Mouse (Mus musculus) kidney, embryonic 14.5 days (tissue): ENCODE measurements around the gene Eprs. TPM values are rescaled to one million over a fixed set of nuclear protein-coding genes. Genes with fewer than 3 reads are reported as not detected.

Experiments
- ATAC-seq: fragments of 200-750 bp; cut with Nextera tagmentation; 2 replicates; pipeline ENCODE4 v1.8.0; 2017; ENCODE audit warnings: moderate number of reproducible peaks, mild to moderate bottlenecking, moderate TSS enrichment, moderate library complexity; ENCODE audit not compliant: low FRiP score, low TSS enrichment
- H3K27ac ChIP-seq: fragments of 300-500 bp; sonication (generic); 2 replicates; pipeline ENCODE4 v1.5.1; 2014; ENCODE audit warnings: low read depth, mild to moderate bottlenecking, low read length, moderate library complexity, mixed read lengths
- H3K27me3 ChIP-seq: fragments of 300-500 bp; sonication (generic); 2 replicates; pipeline ENCODE4 v1.6.1; 2014; ENCODE audit warnings: mild to moderate bottlenecking, low read length; ENCODE audit not compliant: control insufficient read depth, insufficient read depth
- H3K36me3 ChIP-seq: fragments of 300-500 bp; sonication (generic); 2 replicates; pipeline ENCODE4 v1.6.1; 2014; ENCODE audit warnings: low read length, mixed read lengths; ENCODE audit not compliant: control insufficient read depth, insufficient read depth
- H3K4me1 ChIP-seq: fragments of 300-500 bp; sonication (generic); 2 replicates; pipeline ENCODE4 v1.6.1; 2014; ENCODE audit warnings: low read length, mixed read lengths; ENCODE audit not compliant: control insufficient read depth, insufficient read depth
- H3K4me2 ChIP-seq: fragments of 300-500 bp; sonication (generic); replicated peaks from 2 replicates; pipeline ENCODE4 v1.6.1; 2014; ENCODE audit warnings: low read depth, mild to moderate bottlenecking, low read length
- H3K4me3 ChIP-seq: fragments of 300-500 bp; sonication (generic); 2 replicates; pipeline ENCODE4 v1.5.1; 2014; ENCODE audit warnings: mild to moderate bottlenecking, low read length
- H3K9ac ChIP-seq: fragments of 300-500 bp; sonication (generic); 2 replicates; pipeline ENCODE4 v1.6.1; 2014; ENCODE audit warnings: low read depth, mild to moderate bottlenecking, low read length, moderate library complexity
- H3K9me3 ChIP-seq: fragments of 300-500 bp; sonication (generic); 2 replicates; pipeline ENCODE4 v1.6.1; 2016; ENCODE audit warnings: low read length; ENCODE audit not compliant: control insufficient read depth
- WGBS: fragments of 180-500 bp; shearing (Covaris S2); extraction: QIAGEN DNeasy Blood & Tissue Kit; methylation state at CpG from one replicate; pipeline ENCODE4 v1.1.7; 2014; 5-methylcytosine and 5-hydroxymethylcytosine counted together
- microRNA counts: library from miRNA; unstranded; fragments of <30 nt; microRNA quantifications from one replicate; lab custom pipeline; 2017
- microRNA-seq: library from miRNA; unstranded; fragments of <30 nt; microRNA quantifications from one replicate; pipeline ENCODE4, GENCODE M21; 2016
- polyA plus RNA-seq: library from polyadenylated mRNA; unstranded; fragments of >200 nt; fragmentation: Nextera tagmentation; extraction: Ambion mirVana; gene quantifications from 2 replicates; pipeline ENCODE4 v1.2.1, GENCODE M21; 2014

Eprs gene
- polyA plus RNA-seq, 1 experiment from 2014 or later: 175 TPM

GRCm38 (mm10) chr1:185472025-185472720 is 109.3 kb downstream of the Eprs start:
- 68% methylated on average over 8 of the region's 8 CpGs for WGBS
- Histone ChIP-seq H3K9me3 (no peaks in the 10 kb centered on the region), H3K36me3 (no peaks in the 10 kb centered on the region), H3K4me1 (no peaks in the 10 kb centered on the region), H3K27ac (no peak overlapping the region), H3K27me3 (no peaks in the 10 kb centered on the region), H3K4me3 (no peak overlapping the region), H3K4me2 (no peak overlapping the region), H3K9ac (no peak overlapping the region)
- no peak for ATAC-seq

GRCm38 (mm10) chr1:185472730-185473129 is 109.9 kb downstream of the Eprs start:
- H3K4me2 ChIP-seq: no peak overlapping the region
- H3K4me3 ChIP-seq: no peak overlapping the region
- no peaks in the 10 kb centered on the region for H3K9me3 ChIP-seq
- ATAC-seq: no peak
- H3K4me1 ChIP-seq: no peaks in the 10 kb centered on the region
- no peaks in the 10 kb centered on the region for H3K27me3 ChIP-seq
- no peak overlapping the region for H3K27ac ChIP-seq
- WGBS: 91% methylated on average over 4 of the region's 4 CpGs
- H3K9ac ChIP-seq: no peak overlapping the region
- no peaks in the 10 kb centered on the region for H3K36me3 ChIP-seq

GRCm38 (mm10) chr1:185473437-185473836 is 110.6 kb downstream of the Eprs start:
- 89% methylated on average over 1 of the region's 1 CpGs for WGBS
- H3K9ac ChIP-seq: no peak overlapping the region
- H3K36me3 ChIP-seq: no peaks in the 10 kb centered on the region
- ATAC-seq: no peak
- no peak overlapping the region for H3K27ac ChIP-seq
- no peak overlapping the region for H3K4me2 ChIP-seq
- H3K27me3 ChIP-seq: no peaks in the 10 kb centered on the region
- no peaks in the 10 kb centered on the region for H3K9me3 ChIP-seq
- no peak overlapping the region for H3K4me3 ChIP-seq
- no peaks in the 10 kb centered on the region for H3K4me1 ChIP-seq

MicroRNAs encoded within 50 kb of the gene (microRNA counts, 519-probe panel; counts per million panel counts)
- microRNA mmu-miR-194 (lab: Ali Mortazavi, UCI): not detected

Small RNAs within 50 kb of the gene (microRNA-seq; reads per million reads assigned to microRNA genes)
- gene Mir194-1: 0.84 reads per million
- 1.1 reads per million for gene Mir215

Other genes starting within 250 kb of the Eprs start
- gene Rab3gap2, start 158.9 kb upstream of the Eprs start, polyA plus RNA-seq: 13.0 and 21.9 TPM in 2 replicates
- 17.0 and 35.4 TPM in 2 replicates for gene Iars2, start 33.6 kb upstream of the Eprs start, polyA plus RNA-seq
- 18.2 and 31.6 TPM in 2 replicates for gene Bpnt1, start 30.9 kb upstream of the Eprs start, polyA plus RNA-seq
- gene Slc30a10, start 91.8 kb downstream of the Eprs start, polyA plus RNA-seq: 0.16 and 0.22 TPM in 2 replicates